Comparison of ENCODE assay signal across 9 mouse cellular contexts in genomic region chr14:72377224-72377623, GRCm38 (mm10).
DNase-seq lines count a peak whose midpoint lies in the region; ATAC-seq lines count a peak whose summit lies in the region.
"Had no signal": no experiment of that assay in that cellular context is flagged by ENCODE, and none has a peak within 500 bp of the region (broad histone marks: within the 10 kb centered on the region; RNA-seq: fewer than 3 reads in every experiment).

No protein-coding gene starts in this region.

- no peaks in the 10 kb centered on the region for H3K9me3 ChIP-seq in midbrain, embryonic 10.5 days (replicated peaks)
- H3K9me3 ChIP-seq in midbrain, embryonic 15.5 days, result no peaks in the 10 kb centered on the region
- H3K9me3 ChIP-seq: midbrain, embryonic 12.5 days had no signal

- 0% methylated on average over 2 of the region's 2 CpGs for WGBS in midbrain, embryonic 10.5 days
- WGBS in midbrain, embryonic 15.5 days, result 3% methylated on average over 2 of the region's 2 CpGs

- peak; percentile 17 to 19 for DNase-seq in frontal cortex, postnatal 25 days (ENCODE audit: low spot score in 2 of 2)
- DNase-seq in frontal cortex, postnatal 14 days (ENCODE audit: low spot score in 2 of 2), result no peak
- DNase-seq in midbrain, embryonic 10.5 days (ENCODE audit: low spot score), result peak; percentile 52
- peak; percentile 59 for DNase-seq in R1 (ENCODE audit: low read depth, low spot score)
- DNase-seq in heart, postnatal 10 days, result peak; percentile 23 to 57
- peak; percentile 65 for DNase-seq in lung, postnatal 14 days

- H3K4me3 ChIP-seq in midbrain, embryonic 10.5 days, result no peak overlapping the region
- no peak overlapping the region for H3K4me3 ChIP-seq in midbrain, embryonic 15.5 days
- H3K4me3 ChIP-seq: midbrain, embryonic 12.5 days had no signal

- ATAC-seq in midbrain, embryonic 15.5 days (replicated peaks), result no peak
- no peak for ATAC-seq in activated CD4-positive, CD25-positive, alpha-beta regulatory T cell, adult 4 months

- H3K27me3 ChIP-seq in midbrain, embryonic 10.5 days (ENCODE audit: low read depth, poor library complexity, severe bottlenecking), result no peaks in the 10 kb centered on the region
- no peaks in the 10 kb centered on the region for H3K27me3 ChIP-seq in midbrain, embryonic 15.5 days (replicated peaks)
- H3K27me3 ChIP-seq: midbrain, embryonic 12.5 days had no signal

- intact Hi-C loops in heart, postnatal 10 days (cut with DNase I), result loop anchor here (1.0 to 10.0 kb wide), 4 partner anchors 70 to 720 kb away; no protein-coding TSS in a partner anchor

- H3K27ac ChIP-seq in midbrain, embryonic 10.5 days (replicated peaks), result no peak overlapping the region
- H3K27ac ChIP-seq in midbrain, embryonic 15.5 days, result no peak overlapping the region
- H3K27ac ChIP-seq: midbrain, embryonic 12.5 days had no signal

- no peaks in the 10 kb centered on the region for H3K36me3 ChIP-seq in midbrain, embryonic 10.5 days
- H3K36me3 ChIP-seq in midbrain, embryonic 15.5 days (replicated peaks), result no peaks in the 10 kb centered on the region
- H3K36me3 ChIP-seq: midbrain, embryonic 12.5 days had no signal

- H3K4me1 ChIP-seq in midbrain, embryonic 10.5 days, result no peaks in the 10 kb centered on the region
- H3K4me1 ChIP-seq in midbrain, embryonic 15.5 days, result no peaks in the 10 kb centered on the region
- H3K4me1 ChIP-seq: midbrain, embryonic 12.5 days had no signal

- no peak overlapping the region for H3K4me2 ChIP-seq in midbrain, embryonic 15.5 days
- H3K4me2 ChIP-seq: midbrain, embryonic 12.5 days had no signal

- H3K9ac ChIP-seq in midbrain, embryonic 15.5 days, result no peak overlapping the region
- H3K9ac ChIP-seq: midbrain, embryonic 12.5 days had no signal

Comparison
In these comparisons a context has a peak if more than half of its experiments do, and no peak if none do; other contexts are left out.
1. DNase-seq: peak in frontal cortex, postnatal 25 days (2 of 2), midbrain, embryonic 10.5 days (single experiment), R1 (single experiment), heart, postnatal 10 days (2 of 2) and lung, postnatal 14 days (single experiment); none in frontal cortex, postnatal 14 days (0 of 2).